Mouse (Mus musculus): ENCODE data around the gene Cab39l. TPM values are rescaled to one million over a fixed set of nuclear protein-coding genes. Genes with fewer than 3 reads are reported as not detected.

Gene Cab39l
- total and polyA plus RNA-seq, 3 experiments, result 7.9 to 26.0 (median 23.8) TPM

DNA sequence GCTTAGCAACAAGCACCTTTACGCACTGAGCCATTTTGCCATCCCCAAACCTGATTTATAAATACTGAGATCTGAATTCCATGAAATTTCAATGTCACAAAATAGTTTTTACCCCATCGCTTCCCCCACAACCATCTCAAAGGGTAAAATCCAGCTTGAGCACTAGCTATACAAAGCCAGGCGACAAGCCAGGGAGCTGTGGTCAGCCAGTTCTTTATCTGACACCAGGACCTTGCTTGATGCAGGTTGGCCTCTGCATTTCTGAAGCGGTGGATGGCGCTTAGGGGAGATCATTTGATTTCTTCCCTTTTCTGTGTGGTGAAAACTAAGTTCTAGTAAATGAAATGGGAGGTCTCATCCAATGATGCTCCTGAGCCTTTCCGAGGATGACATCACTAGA is 191.3 kb downstream of the Cab39l start:
- 78% methylated on average over 6 of the region's 6 CpGs for WGBS
- TF ChIP-seq POLR2A (IDR thresholded peaks at IDR 0.05; ENCODE audit: insufficient read depth, low read depth, low read length), result no peak
- no peak for TF ChIP-seq CTCF (IDR thresholded peaks at IDR 0.05)
- no peak for DNase-seq
- Histone ChIP-seq H3K36me3 (ENCODE audit: control insufficient read depth, insufficient read depth, low read length) (no peaks in the 10 kb centered on the region), H3K27me3 (ENCODE audit: control insufficient read depth, insufficient read depth, low read length) (no peaks in the 10 kb centered on the region), H3K4me1 (ENCODE audit: control insufficient read depth, insufficient read depth, low read length) (no peaks in the 10 kb centered on the region), H3K4me3 (no peak overlapping the region), H3K79me2 (replicated peaks; ENCODE audit: control insufficient read depth, insufficient read depth, low read length) (no peaks in the 10 kb centered on the region), H3K9ac (ENCODE audit: low read depth, low read length) (no peak overlapping the region), H3K27ac (no peak overlapping the region)
- intact Hi-C loops (cut with DNase I), result no loop called here

DNA sequence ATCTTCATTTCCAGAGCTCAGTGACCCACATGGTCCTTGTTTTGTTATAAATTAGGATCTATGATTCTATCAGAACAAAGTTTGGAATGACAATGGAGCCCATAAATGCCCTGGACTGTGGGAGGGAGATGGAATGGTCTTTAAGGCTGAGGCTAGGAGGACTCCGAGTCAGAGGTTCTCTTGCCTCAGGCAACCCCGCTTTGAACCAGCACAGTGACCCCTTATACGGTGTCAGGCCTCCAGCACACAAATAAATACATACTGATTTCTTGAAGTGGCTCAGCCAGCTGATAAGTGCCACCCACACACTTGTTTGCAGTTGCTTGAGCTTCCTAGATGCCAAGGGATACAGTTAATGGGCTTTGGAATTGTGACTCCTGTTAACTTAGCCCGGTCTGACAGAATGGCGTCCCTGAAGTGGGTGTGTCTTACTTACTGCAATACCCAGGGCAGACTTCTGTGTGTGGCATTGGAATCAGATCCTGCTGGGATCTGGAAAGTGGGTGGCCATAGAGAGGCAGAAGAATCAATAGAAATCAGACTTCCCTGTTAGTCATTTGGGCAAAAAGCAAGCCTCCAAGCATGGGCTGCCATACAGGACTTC is 192.6 kb downstream of the Cab39l start:
- no peaks in the 10 kb centered on the region for H3K4me1 ChIP-seq (ENCODE audit: control insufficient read depth, insufficient read depth, low read length)
- TF ChIP-seq CTCF (IDR thresholded peaks at IDR 0.05) (no peak), EP300 (IDR thresholded peaks at IDR 0.05; ENCODE audit: insufficient read depth, low read depth, low read length) (no peak), POLR2A (IDR thresholded peaks at IDR 0.05; ENCODE audit: insufficient read depth, low read depth, low read length) (no peak)
- no peak overlapping the region for H3K27ac ChIP-seq
- intact Hi-C loops (cut with DNase I), result no loop called here
- H3K36me3 ChIP-seq (ENCODE audit: control insufficient read depth, insufficient read depth, low read length), result no peaks in the 10 kb centered on the region
- no peaks in the 10 kb centered on the region for H3K27me3 ChIP-seq (ENCODE audit: control insufficient read depth, insufficient read depth, low read length)
- DNase-seq, result no peak
- no peaks in the 10 kb centered on the region for H3K79me2 ChIP-seq (replicated peaks; ENCODE audit: control insufficient read depth, insufficient read depth, low read length)
- WGBS, result 78% methylated on average over 5 of the region's 5 CpGs
- no peak overlapping the region for H3K4me3 ChIP-seq
- no peak overlapping the region for H3K9ac ChIP-seq (ENCODE audit: low read depth, low read length)

DNA sequence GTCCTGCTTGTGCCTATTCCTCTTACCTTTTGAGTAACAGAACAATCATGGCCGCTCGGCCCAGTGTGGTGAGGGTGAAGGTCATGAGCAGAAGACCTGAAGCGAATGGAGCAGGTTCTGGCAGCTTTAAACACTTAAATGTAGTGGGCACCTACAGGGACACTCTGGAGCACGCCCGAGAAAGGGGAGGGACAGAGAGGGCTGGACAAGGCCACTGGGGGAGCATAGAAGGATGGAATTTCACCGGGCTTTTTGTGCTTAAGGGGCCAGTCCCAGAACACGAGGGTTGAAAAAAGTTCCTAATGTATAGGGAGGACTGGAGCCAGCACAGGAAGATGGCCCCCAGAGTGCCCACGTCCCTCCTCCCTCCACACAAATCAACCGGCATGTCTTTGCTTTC is 193.2 kb downstream of the Cab39l start:
- H3K4me3 ChIP-seq, result no peak overlapping the region
- no peak overlapping the region for H3K9ac ChIP-seq (ENCODE audit: low read depth, low read length)
- H3K36me3 ChIP-seq (ENCODE audit: control insufficient read depth, insufficient read depth, low read length), result no peaks in the 10 kb centered on the region
- WGBS, result 86% methylated on average over 9 of the region's 9 CpGs
- no peaks in the 10 kb centered on the region for H3K4me1 ChIP-seq (ENCODE audit: control insufficient read depth, insufficient read depth, low read length)
- intact Hi-C loops (cut with DNase I), result no loop called here
- H3K79me2 ChIP-seq (replicated peaks; ENCODE audit: control insufficient read depth, insufficient read depth, low read length), result no peaks in the 10 kb centered on the region
- no peak overlapping the region for H3K27ac ChIP-seq
- no peak for DNase-seq
- no peaks in the 10 kb centered on the region for H3K27me3 ChIP-seq (ENCODE audit: control insufficient read depth, insufficient read depth, low read length)
- TF ChIP-seq EP300 (IDR thresholded peaks at IDR 0.05; ENCODE audit: insufficient read depth, low read depth, low read length) (no peak), CTCF (IDR thresholded peaks at IDR 0.05) (no peak), POLR2A (IDR thresholded peaks at IDR 0.05; ENCODE audit: insufficient read depth, low read depth, low read length) (no peak)

Other genes starting within 250 kb of the Cab39l start
- gene Rcbtb1, start 239.8 kb upstream of the Cab39l start, total RNA-seq (2021), result 10 to 100 TPM; 10.2 to 10.9 TPM
- gene Rcbtb1, start 239.8 kb upstream of the Cab39l start, polyA plus RNA-seq (2012; rRNA removed), result 5.5 and 12.8 TPM in 2 replicates
- gene Gm6904, start 180.8 kb upstream of the Cab39l start, total RNA-seq (2021), result not detected
- gene Gm6904, start 180.8 kb upstream of the Cab39l start, polyA plus RNA-seq (2012; rRNA removed), result 0.47 TPM in 1 of 2 replicates, not detected in the other
- under 1 TPM in 1 of 2 experiments, not detected in 1; 0.47 TPM for gene Phf11a, start 143.4 kb upstream of the Cab39l start, total RNA-seq (2021)
- 0.27 and 0.94 TPM in 2 replicates for gene Phf11a, start 143.4 kb upstream of the Cab39l start, polyA plus RNA-seq (2012; rRNA removed)
- 1 to 10 TPM in 1 of 2 experiments, under 1 TPM in 1; 0.73 to 1.0 TPM for gene Phf11b, start 99.6 kb upstream of the Cab39l start, total RNA-seq (2021)
- 0.53 TPM in 2 replicates for gene Phf11b, start 99.6 kb upstream of the Cab39l start, polyA plus RNA-seq (2012; rRNA removed)
- 1 to 10 TPM; 4.6 to 5.6 TPM for gene Phf11d, start 75.5 kb upstream of the Cab39l start, total RNA-seq (2021)
- 7.2 and 13.2 TPM in 2 replicates for gene Phf11d, start 75.5 kb upstream of the Cab39l start, polyA plus RNA-seq (2012; rRNA removed)
- gene Phf11c, start 45.6 kb upstream of the Cab39l start, total RNA-seq (2021), result under 1 TPM; 0.59 to 0.89 TPM
- gene Phf11c, start 45.6 kb upstream of the Cab39l start, polyA plus RNA-seq (2012; rRNA removed), result 0.27 and 0.41 TPM in 2 replicates
- gene Setdb2, start 88 bp upstream of the Cab39l start, total RNA-seq (2021), result 10 to 100 TPM in 1 of 2 experiments, 1 to 10 TPM in 1; 7.8 to 10.5 TPM
- gene Setdb2, start 88 bp upstream of the Cab39l start, polyA plus RNA-seq (2012; rRNA removed), result 1.2 and 4.2 TPM in 2 replicates
- 10 to 100 TPM; 43.9 to 50.4 TPM for gene Cdadc1, start 157.0 kb downstream of the Cab39l start, total RNA-seq (2021)
- 8.0 and 12.0 TPM in 2 replicates for gene Cdadc1, start 157.0 kb downstream of the Cab39l start, polyA plus RNA-seq (2012; rRNA removed)
- gene Shisa2, start 184.3 kb downstream of the Cab39l start, total RNA-seq (2021), result 1 to 10 TPM in 1 of 2 experiments, under 1 TPM in 1; 0.96 to 1.0 TPM
- 1.4 and 2.0 TPM in 2 replicates for gene Shisa2, start 184.3 kb downstream of the Cab39l start, polyA plus RNA-seq (2012; rRNA removed)

Measured in heart, adult 2 months (tissue).